Comparison of ENCODE assay signal across 23 mouse cellular contexts in the genomic region with DNA sequence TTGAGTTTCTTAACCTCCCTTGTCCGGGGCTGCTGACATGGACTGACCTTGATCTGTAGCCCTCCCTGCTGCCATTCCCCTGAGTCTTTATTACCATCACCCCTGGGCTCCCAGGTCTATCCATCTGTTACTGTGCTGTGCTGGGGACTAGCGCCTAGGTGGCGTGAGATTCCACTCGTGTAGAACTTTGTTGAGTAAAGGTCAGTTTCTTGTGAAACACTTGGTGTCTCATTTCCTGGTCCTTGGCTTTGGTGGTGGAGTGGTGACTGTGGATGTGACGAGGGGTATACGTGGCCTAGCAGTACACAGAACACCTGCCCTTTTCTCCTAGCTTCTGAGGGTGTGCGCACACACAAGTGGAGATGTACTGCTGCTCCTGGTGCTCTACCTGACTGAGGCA. TPM values are rescaled to one million over a fixed set of nuclear protein-coding genes. Genes with fewer than 3 reads are reported as not detected.
DNase-seq lines count a peak whose midpoint lies in the region; ATAC-seq and TF ChIP-seq lines count a peak whose summit lies in the region.
"Had no signal": no experiment of that assay in that cellular context is flagged by ENCODE, and none has a peak within 500 bp of the region (broad histone marks: within the 10 kb centered on the region; RNA-seq: fewer than 3 reads in every experiment).

No protein-coding gene starts in this region.

- H3K36me3 ChIP-seq in intestine, postnatal 0 days (ENCODE audit: control insufficient read depth, insufficient read depth): peaks cover 33% of the 10 kb centered on the region
- peaks cover 39% of the 10 kb centered on the region for H3K36me3 ChIP-seq in intestine, embryonic 15.5 days
- peaks cover 23% of the 10 kb centered on the region for H3K36me3 ChIP-seq in stomach, postnatal 0 days (ENCODE audit: control insufficient read depth, insufficient read depth, low read length)

- H3K4me3 ChIP-seq in intestine, postnatal 0 days (ENCODE audit: low read depth, low read length): no peak overlapping the region
- no peak overlapping the region for H3K4me3 ChIP-seq in intestine, embryonic 15.5 days (replicated peaks)
- no peak overlapping the region for H3K4me3 ChIP-seq in stomach, postnatal 0 days (ENCODE audit: low read depth, low read length)
- H3K4me3 ChIP-seq: embryonic facial prominence, embryonic 10.5 days; embryonic facial prominence, embryonic 12.5 days; forebrain, embryonic 13.5 days; forebrain, embryonic 15.5 days had no signal

- H3K27ac ChIP-seq in intestine, postnatal 0 days (ENCODE audit: low read depth, low read length): no peak overlapping the region
- no peak overlapping the region for H3K27ac ChIP-seq in intestine, embryonic 15.5 days
- no peak overlapping the region for H3K27ac ChIP-seq in stomach, postnatal 0 days (replicated peaks)
- H3K27ac ChIP-seq: embryonic facial prominence, embryonic 10.5 days; embryonic facial prominence, embryonic 12.5 days; forebrain, embryonic 13.5 days; forebrain, embryonic 15.5 days had no signal

- no peaks in the 10 kb centered on the region for H3K27me3 ChIP-seq in intestine, postnatal 0 days (replicated peaks; ENCODE audit: control insufficient read depth, insufficient read depth, low read length)
- H3K27me3 ChIP-seq in intestine, embryonic 15.5 days (replicated peaks): no peaks in the 10 kb centered on the region
- H3K27me3 ChIP-seq in stomach, postnatal 0 days (ENCODE audit: control insufficient read depth, insufficient read depth, low read length): no peaks in the 10 kb centered on the region
- H3K27me3 ChIP-seq: embryonic facial prominence, embryonic 12.5 days; forebrain, embryonic 13.5 days; forebrain, embryonic 15.5 days; Patski had no signal

- WGBS in intestine, postnatal 0 days: 59% methylated on average over 7 of the region's 7 CpGs
- 78% methylated on average over 7 of the region's 7 CpGs for WGBS in intestine, embryonic 15.5 days
- 77% methylated on average over 7 of the region's 7 CpGs for WGBS in stomach, postnatal 0 days

- H3K4me1 ChIP-seq in intestine, postnatal 0 days (replicated peaks; ENCODE audit: control insufficient read depth, insufficient read depth, low read length): 0 out of 2 replicates have a peak, but pooled peaks cover 6% of the 10 kb centered on the region
- H3K4me1 ChIP-seq in intestine, embryonic 15.5 days (replicated peaks): 0 out of 2 replicates have a peak, but pooled peaks cover 11% of the 10 kb centered on the region
- peaks cover 4% of the 10 kb centered on the region; the same call in 1 of the 2 replicates for H3K4me1 ChIP-seq in stomach, postnatal 0 days (replicated peaks; ENCODE audit: control insufficient read depth, insufficient read depth)

- no peak for TF ChIP-seq EP300 in stomach, postnatal 0 days (optimal IDR thresholded peaks at IDR 0.05)

- no peaks in the 10 kb centered on the region for H3K9me3 ChIP-seq in intestine, postnatal 0 days (ENCODE audit: control insufficient read depth)
- H3K9me3 ChIP-seq in intestine, embryonic 15.5 days: no peaks in the 10 kb centered on the region
- H3K9me3 ChIP-seq in stomach, postnatal 0 days (ENCODE audit: control insufficient read depth, low read length): no peaks in the 10 kb centered on the region
- H3K9me3 ChIP-seq: embryonic facial prominence, embryonic 10.5 days; embryonic facial prominence, embryonic 12.5 days; forebrain, embryonic 13.5 days; forebrain, embryonic 15.5 days; G1E had no signal

- no peak overlapping the region for H3K4me2 ChIP-seq in intestine, postnatal 0 days (replicated peaks; ENCODE audit: low read depth)
- no peak overlapping the region for H3K4me2 ChIP-seq in intestine, embryonic 15.5 days (replicated peaks)
- H3K4me2 ChIP-seq in stomach, postnatal 0 days (replicated peaks; ENCODE audit: low read depth): no peak overlapping the region
- H3K4me2 ChIP-seq: embryonic facial prominence, embryonic 12.5 days; forebrain, embryonic 13.5 days; forebrain, embryonic 15.5 days had no signal

- ATAC-seq in intestine, postnatal 0 days: no peak
- no peak for ATAC-seq in intestine, embryonic 15.5 days
- no peak for ATAC-seq in stomach, postnatal 0 days (ENCODE audit: low FRiP score, low TSS enrichment)
- ATAC-seq: activated CD4-positive, CD25-positive, alpha-beta regulatory T cell, adult 4 months; forebrain, embryonic 13.5 days; forebrain, embryonic 15.5 days; forebrain, postnatal 0 days; Patski had no signal

- peak; percentile 56 for DNase-seq in adrenal gland, adult 2 months
- no peak for DNase-seq in adrenal gland, adult 8-10 months
- no peak for DNase-seq in stomach, postnatal 0 days (ENCODE audit: low spot score)
- no peak for DNase-seq in yolk sac, embryonic 10.5 days (ENCODE audit: low spot score)
- DNase-seq: cerebellum, adult 11-12 months; cerebellum, adult 2 months; cerebellum, adult 9-10 months; cerebellum, postnatal 10 days; cerebellum, postnatal 25 days; forebrain, postnatal 0 days had no signal

- 0 out of 2 replicates have a peak, but pooled peaks have one; percentile 19 for TF ChIP-seq CTCF in intestine, postnatal 0 days (IDR thresholded peaks at IDR 0.05; ENCODE audit: low read depth)
- TF ChIP-seq CTCF in stomach, postnatal 0 days (IDR thresholded peaks at IDR 0.05; ENCODE audit: low read depth): 0 out of 2 replicates have a peak, but pooled peaks have one; percentile 3

- no peak overlapping the region for H3K9ac ChIP-seq in intestine, postnatal 0 days (ENCODE audit: low read depth, low read length)
- no peak overlapping the region for H3K9ac ChIP-seq in intestine, embryonic 15.5 days
- H3K9ac ChIP-seq in stomach, postnatal 0 days (ENCODE audit: low read length): no peak overlapping the region
- H3K9ac ChIP-seq: embryonic facial prominence, embryonic 12.5 days; forebrain, embryonic 13.5 days; forebrain, embryonic 15.5 days; forebrain, postnatal 0 days had no signal

RNA-seq across cellular contexts. Expression of a gene that starts 2.5 kb away (rescaled TPM):
- total RNA-seq in adrenal gland, adult 2 months (2021): 10 to 100 TPM; 12.3 to 13.5 TPM
- 55.8 and 56.2 TPM in 2 replicates for polyA plus RNA-seq in adrenal gland, adult 2 months (2012; rRNA removed)
- total RNA-seq in adrenal gland, adult 8-10 months (2022): 10 to 100 TPM; 15.0 to 29.6 (median 21.6) TPM
- 22.1 and 25.8 TPM in 2 replicates for polyA plus RNA-seq in intestine, postnatal 0 days (2015; fragmentation: Nextera tagmentation; extraction: Ambion mirVana)
- 25.2 and 27.4 TPM in 2 replicates for polyA plus RNA-seq in intestine, embryonic 15.5 days (2015; fragmentation: Nextera tagmentation; extraction: Ambion mirVana)
- polyA plus RNA-seq in stomach, postnatal 0 days (2015; fragmentation: Nextera tagmentation; extraction: Ambion mirVana): 25.7 and 28.4 TPM in 2 replicates

RNA-seq across cellular contexts. Expression of a gene that starts 10.4 kb away (rescaled TPM):
- total RNA-seq in adrenal gland, adult 2 months (2021): not detected
- polyA plus RNA-seq in adrenal gland, adult 2 months (2012; rRNA removed): not detected in 2 replicates
- total RNA-seq in adrenal gland, adult 8-10 months (2022): 1 to 10 TPM in 1 of 4 experiments, not detected in 3; 1.3 TPM
- polyA plus RNA-seq in intestine, postnatal 0 days (2015; fragmentation: Nextera tagmentation; extraction: Ambion mirVana): 0.60 TPM in 1 of 2 replicates, not detected in the other
- polyA plus RNA-seq in intestine, embryonic 15.5 days (2015; fragmentation: Nextera tagmentation; extraction: Ambion mirVana): not detected in 2 replicates
- polyA plus RNA-seq in stomach, postnatal 0 days (2015; fragmentation: Nextera tagmentation; extraction: Ambion mirVana): not detected in 2 replicates
- total RNA-seq: adrenal gland, adult 18-20 months; forebrain, postnatal 0 days had no signal
- polyA plus RNA-seq: activated CD4-positive, CD25-positive, alpha-beta regulatory T cell, adult 4 months; C2C12; cerebellum, adult 2 months; cortical plate, adult 2 months; embryonic facial prominence, embryonic 10.5 days; embryonic facial prominence, embryonic 12.5 days; forebrain, embryonic 11.5 days had no signal

RNA-seq across cellular contexts. Expression of a gene that starts 14.2 kb away (rescaled TPM):
- total RNA-seq in adrenal gland, adult 2 months (2021): 10 to 100 TPM; 26.0 to 28.3 TPM
- polyA plus RNA-seq in adrenal gland, adult 2 months (2012; rRNA removed): 68.6 and 69.6 TPM in 2 replicates
- 10 to 100 TPM; 31.4 to 41.2 (median 33.2) TPM for total RNA-seq in adrenal gland, adult 8-10 months (2022)
- polyA plus RNA-seq in intestine, postnatal 0 days (2015; fragmentation: Nextera tagmentation; extraction: Ambion mirVana): 46.6 and 54.9 TPM in 2 replicates
- polyA plus RNA-seq in intestine, embryonic 15.5 days (2015; fragmentation: Nextera tagmentation; extraction: Ambion mirVana): 56.6 and 57.5 TPM in 2 replicates
- polyA plus RNA-seq in stomach, postnatal 0 days (2015; fragmentation: Nextera tagmentation; extraction: Ambion mirVana): 40.2 and 42.2 TPM in 2 replicates

RNA-seq across cellular contexts. Expression of a gene that starts 20.7 kb away (rescaled TPM):
- 100 to 1,000 TPM in 1 of 2 experiments, 10 to 100 TPM in 1; 68.3 to 101 TPM for total RNA-seq in adrenal gland, adult 2 months (2021)
- 44.7 and 54.1 TPM in 2 replicates for polyA plus RNA-seq in adrenal gland, adult 2 months (2012; rRNA removed)
- total RNA-seq in adrenal gland, adult 8-10 months (2022): 10 to 100 TPM; 67.7 to 85.8 (median 73.5) TPM
- 9.8 and 10.9 TPM in 2 replicates for polyA plus RNA-seq in intestine, postnatal 0 days (2015; fragmentation: Nextera tagmentation; extraction: Ambion mirVana)
- polyA plus RNA-seq in intestine, embryonic 15.5 days (2015; fragmentation: Nextera tagmentation; extraction: Ambion mirVana): 28.1 and 29.4 TPM in 2 replicates
- polyA plus RNA-seq in stomach, postnatal 0 days (2015; fragmentation: Nextera tagmentation; extraction: Ambion mirVana): 12.5 and 15.4 TPM in 2 replicates

RNA-seq across cellular contexts. Expression of a gene that starts 23.2 kb away (rescaled TPM):
- total RNA-seq in adrenal gland, adult 2 months (2021): 10 to 100 TPM; 77.5 to 90.1 TPM
- 104 and 142 TPM in 2 replicates for polyA plus RNA-seq in adrenal gland, adult 2 months (2012; rRNA removed)
- 10 to 100 TPM; 76.0 to 87.7 (median 81.1) TPM for total RNA-seq in adrenal gland, adult 8-10 months (2022)
- 93.1 and 93.6 TPM in 2 replicates for polyA plus RNA-seq in intestine, postnatal 0 days (2015; fragmentation: Nextera tagmentation; extraction: Ambion mirVana)
- 133 and 151 TPM in 2 replicates for polyA plus RNA-seq in intestine, embryonic 15.5 days (2015; fragmentation: Nextera tagmentation; extraction: Ambion mirVana)
- polyA plus RNA-seq in stomach, postnatal 0 days (2015; fragmentation: Nextera tagmentation; extraction: Ambion mirVana): 114 and 117 TPM in 2 replicates
